Mouse (Mus musculus): ENCODE measurements around the gene Csnk2a1. TPM values are rescaled to one million over a fixed set of nuclear protein-coding genes. Genes with fewer than 3 reads are reported as not detected.
"Not testable (repeated sequence)": the region's sequence is repeated elsewhere in the genome, so short reads cannot be mapped to it uniquely, and the experiment has no call there.

Gene Csnk2a1
- polyA plus RNA-seq, 1 experiment from 2014 or later, result 133 TPM

GRCm38 (mm10) chr2:152259739-152260138 is 33.1 kb downstream of the Csnk2a1 start:
- H3K9ac ChIP-seq (replicated peaks; ENCODE audit: low read depth, low read length), result no peak overlapping the region
- WGBS, result 89% methylated on average over 1 of the region's 1 CpGs
- no peak overlapping the region for H3K27ac ChIP-seq (ENCODE audit: low read length)
- H3K4me1 ChIP-seq (ENCODE audit: control insufficient read depth, insufficient read depth, low read length), result no peaks in the 10 kb centered on the region
- no peak overlapping the region for H3K4me3 ChIP-seq (ENCODE audit: low read depth, low read length)
- no peak for ATAC-seq (ENCODE audit: insufficient number of reproducible peaks, insufficient read depth, low FRiP score, low read depth)
- H3K9me3 ChIP-seq (ENCODE audit: control insufficient read depth, low read depth, low read length), result no peaks in the 10 kb centered on the region
- H3K27me3 ChIP-seq (ENCODE audit: control insufficient read depth, insufficient read depth, low read length), result no peaks in the 10 kb centered on the region
- no peak overlapping the region for H3K4me2 ChIP-seq (replicated peaks; ENCODE audit: low read depth, low read length)
- H3K36me3 ChIP-seq (ENCODE audit: control insufficient read depth, insufficient read depth, low read length), result peaks cover 70% of the 10 kb centered on the region

- Histone ChIP-seq H3K4me2 (replicated peaks; ENCODE audit: low read depth, low read length) (no peak overlapping the region), H3K4me3 (ENCODE audit: low read depth, low read length) (no peak overlapping the region), H3K27me3 (ENCODE audit: control insufficient read depth, insufficient read depth, low read length) (no peaks in the 10 kb centered on the region), H3K9ac (replicated peaks; ENCODE audit: low read depth, low read length) (no peak overlapping the region), H3K4me1 (ENCODE audit: control insufficient read depth, insufficient read depth, low read length) (no peaks in the 10 kb centered on the region), H3K27ac (ENCODE audit: low read length) (no peak overlapping the region), H3K36me3 (ENCODE audit: control insufficient read depth, insufficient read depth, low read length) (peaks cover 48% of the 10 kb centered on the region), H3K9me3 (ENCODE audit: control insufficient read depth, low read depth, low read length) (no peaks in the 10 kb centered on the region)
- WGBS, result 78% methylated on average over 2 of the region's 2 CpGs
- ATAC-seq (ENCODE audit: insufficient number of reproducible peaks, insufficient read depth, low FRiP score, low read depth), result no peak
These were observed 47.0 kb downstream of the Csnk2a1 start for GRCm38 (mm10) chr2:152273639-152274038.

GRCm38 (mm10) chr2:152281407-152281806 is 54.8 kb downstream of the Csnk2a1 start:
- Histone ChIP-seq H3K27ac (ENCODE audit: low read length) (no peak overlapping the region), H3K9me3 (ENCODE audit: control insufficient read depth, low read depth, low read length) (no peaks in the 10 kb centered on the region), H3K27me3 (ENCODE audit: control insufficient read depth, insufficient read depth, low read length) (no peaks in the 10 kb centered on the region), H3K4me2 (replicated peaks; ENCODE audit: low read depth, low read length) (no peak overlapping the region), H3K4me1 (ENCODE audit: control insufficient read depth, insufficient read depth, low read length) (no peaks in the 10 kb centered on the region), H3K36me3 (ENCODE audit: control insufficient read depth, insufficient read depth, low read length) (peaks cover 64% of the 10 kb centered on the region), H3K9ac (replicated peaks; ENCODE audit: low read depth, low read length) (no peak overlapping the region), H3K4me3 (ENCODE audit: low read depth, low read length) (no peak overlapping the region)
- ATAC-seq (ENCODE audit: insufficient number of reproducible peaks, insufficient read depth, low FRiP score, low read depth), result no peak
- WGBS, result 69% methylated on average over 3 of the region's 3 CpGs

- ATAC-seq (ENCODE audit: insufficient number of reproducible peaks, insufficient read depth, low FRiP score, low read depth), result no peak
- no peak overlapping the region for H3K4me3 ChIP-seq (ENCODE audit: low read depth, low read length)
- no peaks in the 10 kb centered on the region for H3K9me3 ChIP-seq (ENCODE audit: control insufficient read depth, low read depth, low read length)
- no peak overlapping the region for H3K4me2 ChIP-seq (replicated peaks; ENCODE audit: low read depth, low read length)
- H3K9ac ChIP-seq (replicated peaks; ENCODE audit: low read depth, low read length), result no peak overlapping the region
- peaks cover 36% of the 10 kb centered on the region for H3K36me3 ChIP-seq (ENCODE audit: control insufficient read depth, insufficient read depth, low read length)
- no peaks in the 10 kb centered on the region for H3K4me1 ChIP-seq (ENCODE audit: control insufficient read depth, insufficient read depth, low read length)
- H3K27me3 ChIP-seq (ENCODE audit: control insufficient read depth, insufficient read depth, low read length), result no peaks in the 10 kb centered on the region
- WGBS, result 92% methylated on average over 5 of the region's 5 CpGs
- no peak overlapping the region for H3K27ac ChIP-seq (ENCODE audit: low read length)
These were observed 60.9 kb downstream of the Csnk2a1 start for GRCm38 (mm10) chr2:152287560-152287959.

- H3K9me3 ChIP-seq (ENCODE audit: control insufficient read depth, low read depth, low read length), result no peaks in the 10 kb centered on the region
- H3K27ac ChIP-seq (ENCODE audit: low read length), result no peak overlapping the region
- 75% methylated on average over 8 of the region's 8 CpGs for WGBS
- no peaks in the 10 kb centered on the region for H3K4me1 ChIP-seq (ENCODE audit: control insufficient read depth, insufficient read depth, low read length)
- no peak overlapping the region for H3K9ac ChIP-seq (replicated peaks; ENCODE audit: low read depth, low read length)
- H3K4me2 ChIP-seq (replicated peaks; ENCODE audit: low read depth, low read length), result no peak overlapping the region
- H3K4me3 ChIP-seq (ENCODE audit: low read depth, low read length), result no peak overlapping the region
- H3K36me3 ChIP-seq (ENCODE audit: control insufficient read depth, insufficient read depth, low read length), result peaks cover 31% of the 10 kb centered on the region
- H3K27me3 ChIP-seq (ENCODE audit: control insufficient read depth, insufficient read depth, low read length), result no peaks in the 10 kb centered on the region
- no peak for ATAC-seq (ENCODE audit: insufficient number of reproducible peaks, insufficient read depth, low FRiP score, low read depth)
These were observed 61.4 kb downstream of the Csnk2a1 start for GRCm38 (mm10) chr2:152288046-152288445.

- not testable (repeated sequence) for H3K4me1 ChIP-seq (ENCODE audit: control insufficient read depth, insufficient read depth, low read length); ATAC-seq (ENCODE audit: insufficient number of reproducible peaks, insufficient read depth, low FRiP score, low read depth); H3K4me3 ChIP-seq (ENCODE audit: low read depth, low read length); H3K27ac ChIP-seq (ENCODE audit: low read length); H3K4me2 ChIP-seq (replicated peaks; ENCODE audit: low read depth, low read length); H3K9ac ChIP-seq (replicated peaks; ENCODE audit: low read depth, low read length); H3K27me3 ChIP-seq (ENCODE audit: control insufficient read depth, insufficient read depth, low read length); H3K9me3 ChIP-seq (ENCODE audit: control insufficient read depth, low read depth, low read length)
- H3K36me3 ChIP-seq (ENCODE audit: control insufficient read depth, insufficient read depth, low read length), result peaks cover 17% of the 10 kb centered on the region
- 67% methylated on average over 1 of the region's 2 CpGs for WGBS
These were observed 63.0 kb downstream of the Csnk2a1 start for GRCm38 (mm10) chr2:152289623-152290022.

- Histone ChIP-seq H3K27me3 (ENCODE audit: control insufficient read depth, insufficient read depth, low read length) (no peaks in the 10 kb centered on the region), H3K9ac (replicated peaks; ENCODE audit: low read depth, low read length) (no peak overlapping the region), H3K36me3 (ENCODE audit: control insufficient read depth, insufficient read depth, low read length) (no peaks in the 10 kb centered on the region), H3K4me2 (replicated peaks; ENCODE audit: low read depth, low read length) (no peak overlapping the region), H3K4me1 (ENCODE audit: control insufficient read depth, insufficient read depth, low read length) (peaks cover 6% of the 10 kb centered on the region; the same call in 1 of the 2 replicates), H3K27ac (ENCODE audit: low read length) (no peak overlapping the region), H3K4me3 (ENCODE audit: low read depth, low read length) (no peak overlapping the region), H3K9me3 (ENCODE audit: control insufficient read depth, low read depth, low read length) (no peaks in the 10 kb centered on the region)
- 62% methylated on average over 2 of the region's 2 CpGs for WGBS
- ATAC-seq (ENCODE audit: insufficient number of reproducible peaks, insufficient read depth, low FRiP score, low read depth), result no peak
These were observed 65.8 kb downstream of the Csnk2a1 start for GRCm38 (mm10) chr2:152292475-152292874.

- Histone ChIP-seq H3K4me2 (replicated peaks; ENCODE audit: low read depth, low read length) (peak overlapping the region; percentile 52), H3K9ac (replicated peaks; ENCODE audit: low read depth, low read length) (no peak overlapping the region; the same call in 1 of the 2 replicates), H3K9me3 (ENCODE audit: control insufficient read depth, low read depth, low read length) (no peaks in the 10 kb centered on the region), H3K4me3 (ENCODE audit: low read depth, low read length) (peak overlapping the region; percentile 76), H3K36me3 (ENCODE audit: control insufficient read depth, insufficient read depth, low read length) (no peaks in the 10 kb centered on the region), H3K27ac (ENCODE audit: low read length) (no peak overlapping the region), H3K4me1 (ENCODE audit: control insufficient read depth, insufficient read depth, low read length) (peaks cover 6% of the 10 kb centered on the region; the same call in 1 of the 2 replicates), H3K27me3 (ENCODE audit: control insufficient read depth, insufficient read depth, low read length) (no peaks in the 10 kb centered on the region)
- ATAC-seq (ENCODE audit: insufficient number of reproducible peaks, insufficient read depth, low FRiP score, low read depth), result peak; percentile 66
- WGBS, result 2% methylated on average over 15 of the region's 15 CpGs
These were observed 66.6 kb downstream of the Csnk2a1 start for GRCm38 (mm10) chr2:152293179-152293726.
